Mouse (Mus musculus): Measurements from ENCODE around the gene Grin2b.

GRCm38 (mm10) chr6:135899225-135899624 is 274.1 kb downstream of the Grin2b start:
- TF ChIP-seq CTCF (IDR thresholded peaks at IDR 0.05; ENCODE audit: low read depth) (no peak), EP300 (IDR thresholded peaks at IDR 0.05; ENCODE audit: low read depth) (no peak)
